Mouse (Mus musculus): ENCODE measurements around the gene Pus10. TPM values are rescaled to one million over a fixed set of nuclear protein-coding genes. Genes with fewer than 3 reads are reported as not detected.

Pus10 gene
- polyA plus RNA-seq, 1 experiment: 4.8 TPM

DNA sequence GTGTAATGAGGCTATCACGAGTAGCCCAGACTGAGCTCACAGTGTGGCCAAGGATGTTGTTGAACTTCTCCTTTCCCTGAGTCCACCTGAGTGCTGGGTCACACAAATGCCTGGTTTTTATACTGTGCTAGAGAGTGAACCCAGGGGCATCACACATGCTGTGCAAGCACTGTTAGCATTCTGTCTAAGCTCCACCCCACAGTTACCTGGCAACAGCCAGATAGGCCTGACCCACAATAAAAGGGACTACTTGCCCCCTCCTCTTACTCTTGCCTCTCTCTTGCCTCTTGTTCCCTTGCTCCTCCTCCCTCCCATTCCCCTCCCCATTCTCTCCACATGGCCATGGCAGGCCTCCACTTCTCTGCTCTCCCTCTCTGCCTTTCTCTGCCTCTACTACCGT is 56.9 kb downstream of the Pus10 start:
- DNase-seq: no peak
- Histone ChIP-seq H3K27ac (ENCODE audit: control insufficient read depth, insufficient read depth, low read length) (no peak overlapping the region), H3K27me3 (ENCODE audit: control insufficient read depth, insufficient read depth, low read length) (no peaks in the 10 kb centered on the region), H3K4me3 (ENCODE audit: control insufficient read depth, insufficient read depth, low read length) (no peak overlapping the region), H3K36me3 (ENCODE audit: control insufficient read depth, insufficient read depth, low read length) (peaks cover 39% of the 10 kb centered on the region), H3K4me1 (replicated peaks; ENCODE audit: control insufficient read depth, insufficient read depth, low read length) (no peaks in the 10 kb centered on the region)
- TF ChIP-seq CTCF (IDR thresholded peaks at IDR 0.05; ENCODE audit: borderline replicate concordance, control insufficient read depth, extremely low read depth, insufficient read depth, low read length, poor library complexity) (no peak), POLR2A (IDR thresholded peaks at IDR 0.05; ENCODE audit: control insufficient read depth, extremely low read depth, insufficient read depth, low read length, poor library complexity) (no peak)
- WGBS: 88% methylated on average over 2 of the region's 2 CpGs

DNA sequence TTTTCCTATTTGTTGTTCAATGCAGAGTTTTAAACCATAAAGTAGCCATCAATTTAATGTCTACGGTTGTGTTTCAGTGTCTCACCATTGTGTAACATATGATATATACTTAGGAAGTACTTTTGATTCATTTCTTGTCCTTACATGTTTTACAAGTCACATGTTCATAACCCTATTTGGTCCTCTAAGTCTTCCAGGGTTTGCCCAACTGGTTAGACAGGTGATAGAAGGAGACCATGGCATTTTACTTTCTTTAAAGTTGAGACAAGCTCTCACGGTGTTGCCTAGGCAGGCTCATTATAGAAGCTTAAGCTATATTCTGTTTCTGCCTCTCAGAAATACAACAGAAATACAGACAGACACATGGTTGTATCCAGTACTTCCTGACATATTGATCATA is 60.4 kb downstream of the Pus10 start:
- Histone ChIP-seq H3K36me3 (ENCODE audit: control insufficient read depth, insufficient read depth, low read length) (peaks cover 16% of the 10 kb centered on the region; the same call in 1 of the 2 replicates), H3K27me3 (ENCODE audit: control insufficient read depth, insufficient read depth, low read length) (no peaks in the 10 kb centered on the region), H3K27ac (ENCODE audit: control insufficient read depth, insufficient read depth, low read length) (no peak overlapping the region), H3K4me1 (replicated peaks; ENCODE audit: control insufficient read depth, insufficient read depth, low read length) (no peaks in the 10 kb centered on the region), H3K4me3 (ENCODE audit: control insufficient read depth, insufficient read depth, low read length) (no peak overlapping the region)
- DNase-seq: no peak
- TF ChIP-seq POLR2A (IDR thresholded peaks at IDR 0.05; ENCODE audit: control insufficient read depth, extremely low read depth, insufficient read depth, low read length, poor library complexity): no peak
- no peak for TF ChIP-seq CTCF (IDR thresholded peaks at IDR 0.05; ENCODE audit: borderline replicate concordance, control insufficient read depth, extremely low read depth, insufficient read depth, low read length, poor library complexity)
- 94% methylated on average over 2 of the region's 2 CpGs for WGBS

DNA sequence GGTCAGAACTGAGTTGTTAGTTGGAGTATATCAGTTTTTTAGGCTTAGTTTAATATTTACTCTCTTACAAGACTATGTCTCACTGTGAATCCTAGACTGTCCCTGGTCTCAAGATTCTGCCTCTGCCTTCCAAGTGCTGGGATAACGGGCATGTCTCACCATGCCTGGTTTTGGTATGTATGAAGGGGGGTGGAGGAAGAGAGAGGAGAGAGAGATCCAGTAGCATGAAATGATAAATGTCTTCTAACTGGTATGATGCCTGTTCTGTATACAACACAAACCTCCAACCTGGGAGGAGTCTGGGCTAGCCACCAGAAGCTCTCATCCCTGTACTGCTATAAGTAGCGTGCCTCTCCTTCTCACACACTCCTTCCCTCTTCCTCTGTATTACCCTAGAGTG is 61.0 kb downstream of the Pus10 start:
- no peak overlapping the region for H3K27ac ChIP-seq (ENCODE audit: control insufficient read depth, insufficient read depth, low read length)
- H3K36me3 ChIP-seq (ENCODE audit: control insufficient read depth, insufficient read depth, low read length): peaks cover 17% of the 10 kb centered on the region; the same call in 1 of the 2 replicates
- no peak overlapping the region for H3K4me3 ChIP-seq (ENCODE audit: control insufficient read depth, insufficient read depth, low read length)
- H3K4me1 ChIP-seq (replicated peaks; ENCODE audit: control insufficient read depth, insufficient read depth, low read length): no peaks in the 10 kb centered on the region
- no peak for DNase-seq
- TF ChIP-seq CTCF (IDR thresholded peaks at IDR 0.05; ENCODE audit: borderline replicate concordance, control insufficient read depth, extremely low read depth, insufficient read depth, low read length, poor library complexity) (no peak), POLR2A (IDR thresholded peaks at IDR 0.05; ENCODE audit: control insufficient read depth, extremely low read depth, insufficient read depth, low read length, poor library complexity) (no peak)
- 91% methylated on average over 2 of the region's 2 CpGs for WGBS
- H3K27me3 ChIP-seq (ENCODE audit: control insufficient read depth, insufficient read depth, low read length): no peaks in the 10 kb centered on the region

DNA sequence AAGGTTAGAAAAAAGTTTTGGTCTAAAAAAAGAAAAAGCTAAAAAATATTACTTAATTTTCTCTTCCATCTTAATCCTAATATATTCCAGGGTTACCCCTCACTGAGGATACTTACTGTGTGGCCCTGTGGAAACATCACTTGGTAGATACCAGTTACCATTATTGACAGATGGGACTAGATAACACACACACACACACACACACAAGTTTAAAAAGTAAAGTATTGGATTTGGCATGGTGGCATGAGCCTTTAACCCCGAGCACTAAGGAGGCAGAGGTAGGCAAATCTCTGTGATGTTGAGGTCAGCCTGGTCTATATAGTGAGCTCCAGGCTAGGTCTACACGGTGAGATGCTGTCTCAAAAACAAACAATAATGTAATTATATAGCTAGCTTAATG is 62.7 kb downstream of the Pus10 start:
- TF ChIP-seq CTCF (IDR thresholded peaks at IDR 0.05; ENCODE audit: borderline replicate concordance, control insufficient read depth, extremely low read depth, insufficient read depth, low read length, poor library complexity) (no peak), POLR2A (IDR thresholded peaks at IDR 0.05; ENCODE audit: control insufficient read depth, extremely low read depth, insufficient read depth, low read length, poor library complexity) (no peak)
- H3K27me3 ChIP-seq (ENCODE audit: control insufficient read depth, insufficient read depth, low read length): no peaks in the 10 kb centered on the region
- no peak overlapping the region for H3K27ac ChIP-seq (ENCODE audit: control insufficient read depth, insufficient read depth, low read length)
- no peak overlapping the region for H3K4me3 ChIP-seq (ENCODE audit: control insufficient read depth, insufficient read depth, low read length)
- WGBS: 90% methylated on average over 2 of the region's 2 CpGs
- peaks cover 11% of the 10 kb centered on the region; the same call in 1 of the 2 replicates for H3K36me3 ChIP-seq (ENCODE audit: control insufficient read depth, insufficient read depth, low read length)
- no peak for DNase-seq
- H3K4me1 ChIP-seq (replicated peaks; ENCODE audit: control insufficient read depth, insufficient read depth, low read length): no peaks in the 10 kb centered on the region

DNA sequence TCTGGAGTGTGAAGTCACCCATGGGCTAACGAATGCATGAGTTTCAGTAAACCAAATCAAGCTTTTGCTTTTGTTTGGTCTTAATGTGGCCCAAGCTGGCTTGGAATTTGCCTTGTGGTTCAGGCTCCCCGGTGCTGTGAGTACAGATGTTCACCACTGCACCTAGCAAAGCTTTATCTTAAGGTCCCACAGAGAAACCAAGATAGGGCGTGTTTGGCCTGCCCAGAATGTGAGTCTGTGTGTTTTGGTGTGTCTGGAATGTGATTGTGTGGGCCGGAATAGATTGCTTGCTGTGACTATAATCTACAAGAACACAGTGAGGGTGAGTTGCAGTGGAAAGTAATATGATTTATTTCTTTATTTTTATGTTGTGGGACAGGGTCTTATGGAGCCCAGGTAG is 64.6 kb downstream of the Pus10 start:
- H3K4me3 ChIP-seq (ENCODE audit: control insufficient read depth, insufficient read depth, low read length): no peak overlapping the region
- H3K36me3 ChIP-seq (ENCODE audit: control insufficient read depth, insufficient read depth, low read length): peaks cover 11% of the 10 kb centered on the region; the same call in 1 of the 2 replicates
- no peak overlapping the region for H3K27ac ChIP-seq (ENCODE audit: control insufficient read depth, insufficient read depth, low read length)
- TF ChIP-seq POLR2A (IDR thresholded peaks at IDR 0.05; ENCODE audit: control insufficient read depth, extremely low read depth, insufficient read depth, low read length, poor library complexity) (no peak), CTCF (IDR thresholded peaks at IDR 0.05; ENCODE audit: borderline replicate concordance, control insufficient read depth, extremely low read depth, insufficient read depth, low read length, poor library complexity) (no peak)
- WGBS: 92% methylated on average over 4 of the region's 4 CpGs
- DNase-seq: no peak
- H3K4me1 ChIP-seq (replicated peaks; ENCODE audit: control insufficient read depth, insufficient read depth, low read length): no peaks in the 10 kb centered on the region
- no peaks in the 10 kb centered on the region for H3K27me3 ChIP-seq (ENCODE audit: control insufficient read depth, insufficient read depth, low read length)

DNA sequence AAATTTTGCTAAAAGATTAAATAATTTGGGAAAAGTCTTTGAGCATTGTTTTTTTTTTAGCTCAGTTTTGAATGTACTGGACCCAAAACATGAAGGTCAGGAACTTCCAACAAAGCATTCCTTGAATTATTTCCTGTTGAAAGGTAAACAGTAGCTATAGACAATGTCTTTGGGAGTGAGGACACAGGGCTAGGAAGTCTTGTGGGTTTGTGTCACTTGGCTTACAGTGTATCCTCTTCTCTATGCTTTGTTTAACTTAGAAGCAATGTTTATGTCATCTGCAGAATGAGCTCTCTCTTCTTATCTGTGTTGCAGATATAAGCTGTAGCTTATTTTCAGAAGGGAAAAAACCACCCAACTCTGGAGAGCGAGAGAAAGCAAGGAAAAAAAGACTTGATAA is 67.4 kb downstream of the Pus10 start:
- H3K4me1 ChIP-seq (replicated peaks; ENCODE audit: control insufficient read depth, insufficient read depth, low read length): no peaks in the 10 kb centered on the region
- TF ChIP-seq CTCF (IDR thresholded peaks at IDR 0.05; ENCODE audit: borderline replicate concordance, control insufficient read depth, extremely low read depth, insufficient read depth, low read length, poor library complexity): no peak
- TF ChIP-seq POLR2A (IDR thresholded peaks at IDR 0.05; ENCODE audit: control insufficient read depth, extremely low read depth, insufficient read depth, low read length, poor library complexity): no peak
- WGBS: 100% methylated on average over 1 of the region's 1 CpGs
- H3K27me3 ChIP-seq (ENCODE audit: control insufficient read depth, insufficient read depth, low read length): no peaks in the 10 kb centered on the region
- H3K27ac ChIP-seq (ENCODE audit: control insufficient read depth, insufficient read depth, low read length): no peak overlapping the region
- H3K4me3 ChIP-seq (ENCODE audit: control insufficient read depth, insufficient read depth, low read length): no peak overlapping the region
- peaks cover 6% of the 10 kb centered on the region; the same call in 1 of the 2 replicates for H3K36me3 ChIP-seq (ENCODE audit: control insufficient read depth, insufficient read depth, low read length)
- DNase-seq: no peak

DNA sequence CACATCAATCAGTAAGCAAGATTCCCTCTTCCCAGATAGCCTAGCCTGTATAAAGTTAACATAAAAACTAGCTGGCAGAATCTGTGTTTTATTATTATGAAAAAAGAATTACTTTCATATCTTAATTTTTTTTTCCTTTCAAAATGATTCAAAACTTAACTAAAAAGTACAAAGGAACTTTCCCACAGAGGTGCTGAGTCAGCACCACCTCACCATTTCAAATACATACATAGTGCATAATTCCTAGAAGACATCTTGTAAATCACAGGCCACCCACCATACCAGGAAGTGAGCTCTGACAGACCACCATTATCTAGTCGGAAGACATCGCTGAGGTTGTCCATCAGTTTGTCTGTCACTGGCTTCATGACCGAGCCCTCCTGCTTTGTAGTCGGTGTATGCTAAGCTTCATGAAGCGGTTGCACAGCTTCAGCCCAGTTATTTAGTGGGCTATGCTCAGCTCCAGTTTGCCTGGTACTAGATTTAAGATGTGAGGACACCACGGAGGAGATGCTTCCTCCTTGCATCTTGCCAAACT is 69.3 kb downstream of the Pus10 start:
- H3K27me3 ChIP-seq (ENCODE audit: control insufficient read depth, insufficient read depth, low read length): no peaks in the 10 kb centered on the region
- DNase-seq: no peak
- peaks cover 9% of the 10 kb centered on the region; the same call in 1 of the 2 replicates for H3K36me3 ChIP-seq (ENCODE audit: control insufficient read depth, insufficient read depth, low read length)
- H3K27ac ChIP-seq (ENCODE audit: control insufficient read depth, insufficient read depth, low read length): no peak overlapping the region
- no peaks in the 10 kb centered on the region for H3K4me1 ChIP-seq (replicated peaks; ENCODE audit: control insufficient read depth, insufficient read depth, low read length)
- WGBS: 94% methylated on average over 6 of the region's 6 CpGs
- H3K4me3 ChIP-seq (ENCODE audit: control insufficient read depth, insufficient read depth, low read length): no peak overlapping the region
- TF ChIP-seq POLR2A (IDR thresholded peaks at IDR 0.05; ENCODE audit: control insufficient read depth, extremely low read depth, insufficient read depth, low read length, poor library complexity): no peak
